Mouse (Mus musculus) intestine, postnatal 0 days (tissue): ENCODE measurements around the gene D130043K22Rik. TPM values are rescaled to one million over a fixed set of nuclear protein-coding genes. Genes with fewer than 3 reads are reported as not detected.

Experiments
- ATAC-seq: fragments of 200-750 bp; cut with Nextera tagmentation; 2 replicates; pipeline ENCODE4 v1.8.0; 2017; ENCODE audit warnings: mild to moderate bottlenecking, moderate TSS enrichment, moderate library complexity
- H3K27ac ChIP-seq: fragments of 300-500 bp; sonication (generic); 2 replicates; pipeline ENCODE4 v1.5.1; 2014; ENCODE audit warnings: mild to moderate bottlenecking, low read depth, low read length, moderate library complexity
- H3K27me3 ChIP-seq: fragments of 300-500 bp; sonication (generic); replicated peaks from 2 replicates; pipeline ENCODE4 v1.6.1; 2014; ENCODE audit warnings: low read length, mixed read lengths; ENCODE audit not compliant: control insufficient read depth, insufficient read depth
- H3K36me3 ChIP-seq: fragments of 300-500 bp; sonication (generic); 2 replicates; pipeline ENCODE4 v1.6.1; 2014; ENCODE audit warnings: mild to moderate bottlenecking, moderate library complexity; ENCODE audit not compliant: control insufficient read depth, insufficient read depth
- H3K4me1 ChIP-seq: fragments of 300-500 bp; sonication (generic); replicated peaks from 2 replicates; pipeline ENCODE4 v1.6.1; 2014; ENCODE audit warnings: antibody characterized with exemption, low read length, mixed read lengths; ENCODE audit not compliant: control insufficient read depth, insufficient read depth
- H3K4me2 ChIP-seq: fragments of 300-500 bp; sonication (generic); replicated peaks from 2 replicates; pipeline ENCODE4 v1.6.1; 2014; ENCODE audit warnings: low read depth, mild to moderate bottlenecking, moderate library complexity
- H3K4me3 ChIP-seq: fragments of 300-500 bp; sonication (generic); 2 replicates; pipeline ENCODE4 v1.5.1; 2014; ENCODE audit warnings: low read depth, low read length
- H3K9ac ChIP-seq: fragments of 300-500 bp; sonication (generic); 2 replicates; pipeline ENCODE4 v1.6.1; 2014; ENCODE audit warnings: mild to moderate bottlenecking, low read depth, low read length
- H3K9me3 ChIP-seq: fragments of 300-500 bp; sonication (generic); 2 replicates; pipeline ENCODE4 v1.6.1; 2016; ENCODE audit warnings: mixed run types; ENCODE audit not compliant: control insufficient read depth
- CTCF ChIP-seq: sonication (generic); IDR thresholded peaks from 2 replicates; pipeline ENCODE4 v1.5.1; 2016; ENCODE audit warnings: low read depth, mild to moderate bottlenecking, control low read depth, antibody characterized with exemption, moderate library complexity
- WGBS: fragments of 180-500 bp; shearing (Covaris S2); extraction: QIAGEN DNeasy Blood & Tissue Kit; methylation state at CpG from one replicate; pipeline ENCODE4 v1.1.7; 2014; 5-methylcytosine and 5-hydroxymethylcytosine counted together
- polyA plus RNA-seq: library from polyadenylated mRNA; unstranded; fragments of >200 nt; fragmentation: Nextera tagmentation; extraction: Ambion mirVana; gene quantifications from 2 replicates; pipeline ENCODE4 v1.2.1, GENCODE M21; 2015

D130043K22Rik gene
- polyA plus RNA-seq, 1 experiment from 2014 or later = 1.5 TPM

- no peaks in the 10 kb centered on the region for H3K9me3 ChIP-seq
- peak within 1 kb of the TSS; percentile 100 for H3K9ac ChIP-seq
- peak within 1 kb of the TSS; percentile 98 for H3K4me3 ChIP-seq
- WGBS = under 1% methylated on average over 41 of the region's 74 CpGs
- 0 out of 2 replicates have a peak, but pooled peaks cover 7% of the 10 kb centered on the region for H3K36me3 ChIP-seq
- H3K27me3 ChIP-seq = no peaks in the 10 kb centered on the region
- peak; percentile 59 for TF ChIP-seq CTCF
- peak within 1 kb of the TSS; percentile 100 for H3K27ac ChIP-seq
- H3K4me1 ChIP-seq = no peaks in the 10 kb centered on the region
- peak within 1 kb of the TSS; percentile 81 for H3K4me2 ChIP-seq
- peak; percentile 71 for ATAC-seq
These were observed 43.5 kb upstream of the D130043K22Rik start, which contains the start of gene BC005537 for GRCm38 (mm10) chr13:24801308-24801921. Gene BC005537 (plus strand): TSS chr13:24801657.

- Histone ChIP-seq H3K27me3 (no peaks in the 10 kb centered on the region), H3K4me3 (peak overlapping the region; percentile 98), H3K9me3 (no peaks in the 10 kb centered on the region), H3K4me2 (peak overlapping the region; percentile 81), H3K36me3 (peaks cover 10% of the 10 kb centered on the region), H3K27ac (peak overlapping the region; percentile 100; the same call in 1 of the 2 replicates), H3K9ac (peak overlapping the region; percentile 100), H3K4me1 (no peaks in the 10 kb centered on the region)
- no peak for ATAC-seq
- 0% methylated on average over 26 of the region's 26 CpGs for whole genome bisulfite sequencing
- TF ChIP-seq CTCF = no peak
These were observed 42.7 kb upstream of the D130043K22Rik start for GRCm38 (mm10) chr13:24802131-24802691.

GRCm38 (mm10) chr13:24803196-24803595 lies 41.7 kb upstream of the D130043K22Rik start:
- Histone ChIP-seq H3K9ac (no peak overlapping the region), H3K36me3 (peaks cover 20% of the 10 kb centered on the region), H3K9me3 (no peaks in the 10 kb centered on the region), H3K27me3 (no peaks in the 10 kb centered on the region), H3K4me2 (peak overlapping the region; percentile 81), H3K27ac (no peak overlapping the region), H3K4me3 (peak overlapping the region; percentile 98), H3K4me1 (no peaks in the 10 kb centered on the region)
- WGBS = 0% methylated on average over 2 of the region's 2 CpGs
- no peak for ATAC-seq
- TF ChIP-seq CTCF = no peak

GRCm38 (mm10) chr13:24806079-24806478 lies 38.9 kb upstream of the D130043K22Rik start:
- ATAC-seq = no peak
- Histone ChIP-seq H3K4me1 (no peaks in the 10 kb centered on the region), H3K4me2 (no peak overlapping the region), H3K27ac (no peak overlapping the region), H3K36me3 (peaks cover 44% of the 10 kb centered on the region), H3K27me3 (no peaks in the 10 kb centered on the region), H3K9me3 (no peaks in the 10 kb centered on the region), H3K9ac (no peak overlapping the region), H3K4me3 (no peak overlapping the region)
- TF ChIP-seq CTCF = no peak

- H3K36me3 ChIP-seq = peaks cover 53% of the 10 kb centered on the region
These were observed 32.4 kb upstream of the D130043K22Rik start for GRCm38 (mm10) chr13:24812521-24812920.

GRCm38 (mm10) chr13:24814616-24815015 lies 30.3 kb upstream of the D130043K22Rik start:
- TF ChIP-seq CTCF = no peak
- Histone ChIP-seq H3K9me3 (no peaks in the 10 kb centered on the region), H3K4me1 (no peaks in the 10 kb centered on the region), H3K4me3 (no peak overlapping the region), H3K27me3 (no peaks in the 10 kb centered on the region), H3K9ac (no peak overlapping the region), H3K36me3 (peaks cover 40% of the 10 kb centered on the region), H3K27ac (no peak overlapping the region), H3K4me2 (no peak overlapping the region)
- ATAC-seq = no peak
- WGBS = 90% methylated on average over 1 of the region's 1 CpGs

More at GRCm38 (mm10) chr13:24812521-24812920, 32.4 kb upstream of the D130043K22Rik start:
- Histone ChIP-seq H3K4me3 (no peak overlapping the region), H3K9ac (no peak overlapping the region), H3K4me1 (no peaks in the 10 kb centered on the region), H3K27me3 (no peaks in the 10 kb centered on the region), H3K4me2 (no peak overlapping the region), H3K9me3 (no peaks in the 10 kb centered on the region), H3K27ac (no peak overlapping the region)
- TF ChIP-seq CTCF = no peak
- no peak for ATAC-seq
- WGBS = 90% methylated on average over 2 of the region's 2 CpGs
